Mouse (Mus musculus): Measurements from ENCODE around the gene Nmur1. TPM values are rescaled to one million over a fixed set of nuclear protein-coding genes. Genes with fewer than 3 reads are reported as not detected.

Nmur1 gene
- polyA plus RNA-seq, 1 experiment from 2014 or later = 0.46 TPM

DNA sequence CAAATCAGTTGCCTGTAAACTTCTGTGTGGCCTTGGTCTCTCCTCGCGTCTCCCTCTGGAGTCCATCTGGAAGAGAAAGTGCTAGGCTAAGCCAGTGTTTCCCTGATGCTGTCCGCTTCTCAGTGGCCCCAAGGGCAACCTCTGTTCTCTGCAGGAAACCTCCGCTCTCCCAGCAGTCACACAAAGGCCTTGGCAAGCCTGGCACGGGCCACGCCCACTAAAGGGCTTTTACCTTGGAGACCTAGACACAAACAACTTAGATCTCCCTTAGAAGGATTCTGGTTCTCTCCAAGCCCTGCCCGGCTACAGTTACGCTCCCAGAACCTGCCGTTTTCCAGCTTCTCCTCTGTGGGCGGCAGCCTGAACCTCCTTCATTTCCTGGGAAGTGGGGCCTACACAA is 5.0 kb downstream of the Nmur1 start:
- Histone ChIP-seq H3K27me3 (replicated peaks; ENCODE audit: control insufficient read depth, insufficient read depth, low read length) (no peaks in the 10 kb centered on the region), H3K4me2 (ENCODE audit: low read depth, low read length) (no peak overlapping the region), H3K9me3 (ENCODE audit: control insufficient read depth, low read length) (no peaks in the 10 kb centered on the region), H3K27ac (ENCODE audit: low read length) (no peak overlapping the region), H3K9ac (ENCODE audit: low read depth, low read length) (no peak overlapping the region), H3K4me1 (ENCODE audit: control insufficient read depth, insufficient read depth, low read length) (no peaks in the 10 kb centered on the region), H3K36me3 (ENCODE audit: control insufficient read depth, insufficient read depth, low read length) (no peaks in the 10 kb centered on the region), H3K4me3 (ENCODE audit: low read length) (no peak overlapping the region)
- WGBS = 46% methylated on average over 10 of the region's 10 CpGs
- no peak for ATAC-seq

DNA sequence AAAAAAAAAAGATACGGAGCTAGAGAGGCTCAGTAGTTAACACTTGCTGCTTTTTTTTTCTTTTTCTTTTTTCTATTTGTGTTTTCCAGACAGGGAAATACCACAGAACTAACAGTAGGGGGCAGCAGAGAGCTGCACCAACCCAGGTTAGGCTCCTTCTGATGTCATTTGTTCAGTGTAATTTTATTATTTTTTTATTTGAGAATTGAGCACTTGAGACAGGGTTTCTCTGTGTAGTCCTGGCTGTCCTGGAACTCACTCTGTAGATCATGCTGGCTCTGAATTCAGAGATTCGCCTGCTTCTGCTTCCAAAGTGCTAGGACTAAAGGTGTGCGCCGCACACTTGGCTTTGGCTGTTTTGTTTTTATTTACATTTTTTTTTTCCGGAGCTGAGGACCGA is 9.7 kb downstream of the Nmur1 start:
- H3K27me3 ChIP-seq (replicated peaks; ENCODE audit: control insufficient read depth, insufficient read depth, low read length) = no peaks in the 10 kb centered on the region
- ATAC-seq = no peak
- WGBS = 62% methylated on average over 6 of the region's 6 CpGs

DNA sequence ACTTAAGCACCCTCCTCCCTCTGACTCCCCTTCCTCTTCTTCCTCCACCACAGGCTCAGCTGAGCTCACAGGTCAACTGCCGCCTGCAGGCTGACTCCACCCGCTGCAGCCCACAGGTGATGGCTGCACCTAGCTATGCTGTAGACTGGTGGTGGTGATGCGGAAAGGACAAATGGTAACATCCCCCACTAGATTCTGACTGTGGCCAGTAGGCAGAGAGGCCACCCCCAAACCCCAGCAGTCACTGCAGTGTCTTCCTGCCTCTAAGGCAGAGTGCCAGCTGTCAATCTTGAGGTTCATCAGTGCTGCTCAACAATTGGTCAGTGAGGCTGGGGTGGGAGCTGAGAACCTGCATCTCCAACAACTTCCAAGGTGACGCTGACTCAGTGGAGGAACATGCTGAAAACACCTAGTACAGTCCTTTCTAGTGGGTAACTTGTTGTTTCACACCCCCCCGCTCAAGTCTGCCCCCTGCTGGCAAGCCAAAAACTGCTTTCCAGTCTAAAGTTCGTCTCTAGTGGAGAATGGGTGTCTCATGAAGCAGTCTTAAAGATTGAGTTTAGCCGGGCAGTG is 10.3 kb downstream of the Nmur1 start:
- no peak overlapping the region for H3K4me3 ChIP-seq (ENCODE audit: low read length)
- H3K4me2 ChIP-seq (ENCODE audit: low read depth, low read length) = no peak overlapping the region
- H3K27ac ChIP-seq (ENCODE audit: low read length) = no peak overlapping the region
- WGBS = 62% methylated on average over 7 of the region's 7 CpGs
- no peaks in the 10 kb centered on the region for H3K4me1 ChIP-seq (ENCODE audit: control insufficient read depth, insufficient read depth, low read length)
- no peak overlapping the region for H3K9ac ChIP-seq (ENCODE audit: low read depth, low read length)
- no peaks in the 10 kb centered on the region for H3K36me3 ChIP-seq (ENCODE audit: control insufficient read depth, insufficient read depth, low read length)
- ATAC-seq = peak; percentile 57
- no peaks in the 10 kb centered on the region for H3K9me3 ChIP-seq (ENCODE audit: control insufficient read depth, low read length)
- H3K27me3 ChIP-seq (replicated peaks; ENCODE audit: control insufficient read depth, insufficient read depth, low read length) = no peaks in the 10 kb centered on the region

More for the DNA sequence above, 9.7 kb downstream of the Nmur1 start:
- Histone ChIP-seq H3K4me1 (ENCODE audit: control insufficient read depth, insufficient read depth, low read length) (no peaks in the 10 kb centered on the region), H3K36me3 (ENCODE audit: control insufficient read depth, insufficient read depth, low read length) (no peaks in the 10 kb centered on the region), H3K4me2 (ENCODE audit: low read depth, low read length) (no peak overlapping the region), H3K9ac (ENCODE audit: low read depth, low read length) (no peak overlapping the region), H3K27ac (ENCODE audit: low read length) (no peak overlapping the region), H3K9me3 (ENCODE audit: control insufficient read depth, low read length) (no peaks in the 10 kb centered on the region), H3K4me3 (ENCODE audit: low read length) (no peak overlapping the region)

DNA sequence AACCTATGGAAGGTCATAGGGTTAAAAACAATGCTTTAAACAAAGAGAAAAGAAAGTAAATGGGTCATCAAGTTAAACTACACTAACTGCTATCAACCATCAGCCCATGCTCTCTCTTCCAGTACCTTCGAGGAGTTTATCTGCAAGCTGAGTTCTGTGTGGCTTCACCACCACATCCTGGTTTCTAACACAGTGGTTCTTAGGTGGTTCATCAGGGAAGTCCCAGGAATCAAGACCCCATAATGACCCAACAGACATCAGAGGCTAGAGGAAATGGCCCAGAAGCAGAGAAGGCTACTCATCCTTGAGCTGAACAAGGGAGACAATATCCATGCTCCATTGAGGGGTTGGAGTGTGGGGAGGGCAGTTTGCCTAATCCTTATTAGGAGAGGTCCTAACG is 10.9 kb downstream of the Nmur1 start:
- 68% methylated on average over 2 of the region's 2 CpGs for WGBS

DNA sequence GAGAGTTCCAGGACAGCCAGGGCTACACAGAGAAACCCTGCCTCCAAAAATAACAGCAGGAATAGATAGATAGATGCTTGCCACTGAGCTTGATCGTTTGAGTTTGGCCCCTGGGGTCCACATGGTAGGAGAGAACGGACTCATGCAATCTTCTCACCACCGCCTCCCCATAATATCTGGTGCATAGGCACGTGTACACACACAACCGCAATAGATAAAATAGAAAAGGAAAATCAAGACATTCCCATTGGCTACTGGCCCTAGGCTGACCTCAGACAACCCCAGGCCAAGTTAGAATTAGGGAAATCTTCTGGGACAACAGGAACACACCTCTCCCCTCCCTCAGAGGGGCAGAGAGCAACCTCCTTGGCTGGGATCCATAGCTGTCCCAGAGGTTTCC is 11.3 kb downstream of the Nmur1 start:
- Histone ChIP-seq H3K4me1 (ENCODE audit: control insufficient read depth, insufficient read depth, low read length) (no peaks in the 10 kb centered on the region), H3K4me2 (ENCODE audit: low read depth, low read length) (no peak overlapping the region), H3K27ac (ENCODE audit: low read length) (no peak overlapping the region), H3K9me3 (ENCODE audit: control insufficient read depth, low read length) (no peaks in the 10 kb centered on the region), H3K4me3 (ENCODE audit: low read length) (no peak overlapping the region), H3K9ac (ENCODE audit: low read depth, low read length) (no peak overlapping the region), H3K27me3 (replicated peaks; ENCODE audit: control insufficient read depth, insufficient read depth, low read length) (no peaks in the 10 kb centered on the region), H3K36me3 (ENCODE audit: control insufficient read depth, insufficient read depth, low read length) (no peaks in the 10 kb centered on the region)
- no peak for ATAC-seq
- WGBS = 80% methylated on average over 5 of the region's 5 CpGs

More for the DNA sequence above, 10.9 kb downstream of the Nmur1 start:
- no peaks in the 10 kb centered on the region for H3K27me3 ChIP-seq (replicated peaks; ENCODE audit: control insufficient read depth, insufficient read depth, low read length)
- no peak overlapping the region for H3K4me3 ChIP-seq (ENCODE audit: low read length)
- H3K9ac ChIP-seq (ENCODE audit: low read depth, low read length) = no peak overlapping the region
- no peaks in the 10 kb centered on the region for H3K4me1 ChIP-seq (ENCODE audit: control insufficient read depth, insufficient read depth, low read length)
- no peaks in the 10 kb centered on the region for H3K9me3 ChIP-seq (ENCODE audit: control insufficient read depth, low read length)
- no peak for ATAC-seq
- no peak overlapping the region for H3K27ac ChIP-seq (ENCODE audit: low read length)
- H3K36me3 ChIP-seq (ENCODE audit: control insufficient read depth, insufficient read depth, low read length) = no peaks in the 10 kb centered on the region
- H3K4me2 ChIP-seq (ENCODE audit: low read depth, low read length) = no peak overlapping the region

DNA sequence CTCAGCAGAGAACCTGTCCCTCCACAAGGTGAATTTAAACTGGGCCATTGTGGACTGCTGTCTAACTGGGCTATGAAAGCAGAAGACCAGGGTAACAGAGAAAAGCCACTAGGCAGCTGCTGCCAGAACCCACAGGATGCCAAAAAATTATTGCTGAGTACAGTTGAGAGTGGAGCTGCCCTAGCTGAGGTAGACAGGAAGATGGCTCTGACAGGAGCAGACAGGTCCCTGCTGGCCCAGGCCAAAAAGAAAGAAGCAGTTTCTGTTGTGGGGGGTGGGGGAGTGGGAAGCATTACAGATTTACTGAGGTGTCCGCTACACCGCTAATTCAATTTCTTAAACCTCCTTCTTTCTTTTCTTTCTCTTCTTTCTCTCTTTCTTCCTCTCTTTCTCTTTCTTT is 16.6 kb downstream of the Nmur1 start:
- no peak for ATAC-seq
- H3K9me3 ChIP-seq (ENCODE audit: control insufficient read depth, low read length) = no peaks in the 10 kb centered on the region
- H3K27me3 ChIP-seq (replicated peaks; ENCODE audit: control insufficient read depth, insufficient read depth, low read length) = no peaks in the 10 kb centered on the region
- H3K4me3 ChIP-seq (ENCODE audit: low read length) = no peak overlapping the region
- 92% methylated on average over 2 of the region's 2 CpGs for WGBS
- H3K4me2 ChIP-seq (ENCODE audit: low read depth, low read length) = no peak overlapping the region
- H3K9ac ChIP-seq (ENCODE audit: low read depth, low read length) = no peak overlapping the region
- no peaks in the 10 kb centered on the region for H3K36me3 ChIP-seq (ENCODE audit: control insufficient read depth, insufficient read depth, low read length)
- H3K4me1 ChIP-seq (ENCODE audit: control insufficient read depth, insufficient read depth, low read length) = peaks cover 15% of the 10 kb centered on the region
- H3K27ac ChIP-seq (ENCODE audit: low read length) = no peak overlapping the region

DNA sequence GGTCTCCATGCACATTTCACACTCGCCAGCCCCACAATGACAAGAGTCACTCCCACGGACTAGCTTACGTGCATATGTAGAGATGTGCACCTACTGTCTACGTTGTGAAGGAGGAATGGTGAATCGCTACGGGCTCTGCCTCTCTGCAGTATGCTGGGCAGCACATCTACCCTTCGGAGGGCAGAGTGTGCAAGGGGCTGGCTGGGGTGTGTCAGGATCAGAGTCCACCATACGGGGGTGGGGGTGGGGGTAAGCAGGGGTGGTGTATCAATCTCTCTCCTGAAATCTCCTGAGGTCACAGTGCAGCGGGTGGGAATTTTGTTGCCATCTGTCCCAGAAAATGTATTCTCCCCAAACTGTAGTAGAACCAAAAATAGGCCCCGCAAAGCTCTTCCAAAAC is 17.5 kb downstream of the Nmur1 start:
- Histone ChIP-seq H3K9me3 (ENCODE audit: control insufficient read depth, low read length) (no peaks in the 10 kb centered on the region), H3K27ac (ENCODE audit: low read length) (no peak overlapping the region), H3K4me3 (ENCODE audit: low read length) (no peak overlapping the region), H3K27me3 (replicated peaks; ENCODE audit: control insufficient read depth, insufficient read depth, low read length) (no peaks in the 10 kb centered on the region), H3K36me3 (ENCODE audit: control insufficient read depth, insufficient read depth, low read length) (no peaks in the 10 kb centered on the region), H3K4me1 (ENCODE audit: control insufficient read depth, insufficient read depth, low read length) (peaks cover 15% of the 10 kb centered on the region), H3K4me2 (ENCODE audit: low read depth, low read length) (no peak overlapping the region), H3K9ac (ENCODE audit: low read depth, low read length) (no peak overlapping the region)
- WGBS = 73% methylated on average over 10 of the region's 10 CpGs
- ATAC-seq = peak; percentile 69; the same call in 1 of the 2 replicates

DNA sequence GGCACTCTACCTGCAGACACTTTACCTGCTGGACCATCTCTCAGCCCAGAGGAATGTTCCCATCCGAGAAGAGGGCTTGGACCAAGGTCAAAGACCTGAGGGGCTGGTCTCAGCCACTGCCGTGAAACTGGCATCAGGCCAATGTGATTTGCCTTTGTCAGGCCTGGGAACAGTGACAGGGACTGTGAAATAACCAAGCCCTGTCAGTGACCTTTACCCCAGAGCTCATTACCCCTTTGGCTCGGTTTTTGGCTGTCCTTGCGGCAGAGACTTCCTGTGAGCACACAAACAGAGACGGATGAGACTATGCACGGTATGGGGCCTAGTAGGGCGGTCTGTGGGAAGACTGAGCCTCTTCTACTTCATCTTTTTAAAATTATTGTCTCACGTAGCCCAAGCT is 19.1 kb downstream of the Nmur1 start:
- no peak overlapping the region for H3K9ac ChIP-seq (ENCODE audit: low read depth, low read length)
- H3K36me3 ChIP-seq (ENCODE audit: control insufficient read depth, insufficient read depth, low read length) = no peaks in the 10 kb centered on the region
- peak overlapping the region; percentile 1; the same call in 1 of the 2 replicates for H3K27ac ChIP-seq (ENCODE audit: low read length)
- no peaks in the 10 kb centered on the region for H3K9me3 ChIP-seq (ENCODE audit: control insufficient read depth, low read length)
- no peak overlapping the region for H3K4me3 ChIP-seq (ENCODE audit: low read length)
- no peaks in the 10 kb centered on the region for H3K27me3 ChIP-seq (replicated peaks; ENCODE audit: control insufficient read depth, insufficient read depth, low read length)
- no peak overlapping the region for H3K4me2 ChIP-seq (ENCODE audit: low read depth, low read length)
- WGBS = 46% methylated on average over 8 of the region's 8 CpGs
- peak; percentile 57 for ATAC-seq
- peaks cover 15% of the 10 kb centered on the region for H3K4me1 ChIP-seq (ENCODE audit: control insufficient read depth, insufficient read depth, low read length)

DNA sequence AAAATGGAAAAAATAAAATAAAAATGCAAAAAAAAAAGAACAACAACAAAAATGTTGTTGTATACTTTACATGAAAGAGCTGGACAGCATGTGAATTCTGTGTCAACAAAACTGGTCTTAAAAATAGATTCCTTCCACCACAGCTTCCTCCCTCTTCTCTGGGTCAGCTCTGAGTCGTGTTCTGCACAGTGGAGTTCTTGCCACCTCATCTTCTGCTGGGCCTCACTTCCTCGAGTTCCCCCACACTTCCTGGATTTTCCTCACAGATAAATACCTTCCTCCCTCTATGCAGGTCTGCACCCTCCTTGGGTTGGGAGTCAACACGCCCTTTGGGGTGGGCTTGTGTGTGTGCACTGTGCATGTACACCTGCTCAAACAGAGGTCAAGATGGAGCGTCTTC is 19.7 kb downstream of the Nmur1 start:
- H3K27me3 ChIP-seq (replicated peaks; ENCODE audit: control insufficient read depth, insufficient read depth, low read length) = no peaks in the 10 kb centered on the region
- no peak overlapping the region for H3K9ac ChIP-seq (ENCODE audit: low read depth, low read length)
- H3K4me2 ChIP-seq (ENCODE audit: low read depth, low read length) = no peak overlapping the region
- peak; percentile 41; the same call in 1 of the 2 replicates for ATAC-seq
- peaks cover 15% of the 10 kb centered on the region for H3K4me1 ChIP-seq (ENCODE audit: control insufficient read depth, insufficient read depth, low read length)
- H3K4me3 ChIP-seq (ENCODE audit: low read length) = no peak overlapping the region
- H3K36me3 ChIP-seq (ENCODE audit: control insufficient read depth, insufficient read depth, low read length) = no peaks in the 10 kb centered on the region
- 64% methylated on average over 4 of the region's 4 CpGs for WGBS
- H3K9me3 ChIP-seq (ENCODE audit: control insufficient read depth, low read length) = no peaks in the 10 kb centered on the region
- 0 out of 2 replicates have a peak overlapping the region, but pooled peaks have one; percentile 1 for H3K27ac ChIP-seq (ENCODE audit: low read length)

DNA sequence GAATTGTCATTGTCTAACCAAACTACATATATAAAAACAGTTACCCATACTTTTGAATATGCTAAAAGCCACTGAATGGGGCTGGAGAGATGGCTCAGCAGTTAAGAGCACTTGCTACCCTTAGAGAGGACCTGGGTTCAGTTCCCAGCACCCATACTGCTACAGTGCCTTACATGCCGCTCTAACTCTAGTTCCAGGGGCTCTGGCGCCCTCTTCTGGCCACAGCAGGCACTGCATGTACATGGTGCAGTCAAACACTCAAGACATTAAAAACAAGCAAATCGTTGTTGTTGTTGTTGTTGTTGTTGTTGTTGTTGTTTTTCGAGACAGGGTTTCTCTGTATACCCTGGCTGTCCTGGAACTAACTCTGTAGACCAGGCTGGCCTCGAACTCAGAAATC is 21.2 kb downstream of the Nmur1 start:
- H3K4me2 ChIP-seq (ENCODE audit: low read depth, low read length) = no peak overlapping the region
- no peak overlapping the region for H3K4me3 ChIP-seq (ENCODE audit: low read length)
- H3K27me3 ChIP-seq (replicated peaks; ENCODE audit: control insufficient read depth, insufficient read depth, low read length) = no peaks in the 10 kb centered on the region
- peaks cover 15% of the 10 kb centered on the region for H3K4me1 ChIP-seq (ENCODE audit: control insufficient read depth, insufficient read depth, low read length)
- no peak for ATAC-seq
- no peaks in the 10 kb centered on the region for H3K36me3 ChIP-seq (ENCODE audit: control insufficient read depth, insufficient read depth, low read length)
- no peaks in the 10 kb centered on the region for H3K9me3 ChIP-seq (ENCODE audit: control insufficient read depth, low read length)
- 59% methylated on average over 5 of the region's 5 CpGs for WGBS
- H3K9ac ChIP-seq (ENCODE audit: low read depth, low read length) = no peak overlapping the region
- no peak overlapping the region for H3K27ac ChIP-seq (ENCODE audit: low read length)

Data from intestine, embryonic 16.5 days (tissue).